Mouse (Mus musculus) E14TG2a.4 (cell line): Measurements from ENCODE around the gene Tomm6.

ENCODE experiments used
- H3K27me3 ChIP-seq: 2 replicates; pipeline ENCODE4 v1.6.1; 2014; ENCODE audit warnings: low read length, control low read depth; ENCODE audit not compliant: insufficient read depth
- H3K36me3 ChIP-seq: 2 replicates; pipeline ENCODE4 v1.6.1; 2014; ENCODE audit warnings: low read length, control low read depth; ENCODE audit not compliant: insufficient read depth
- H3K4me1 ChIP-seq: replicated peaks from 2 replicates; pipeline ENCODE4 v1.6.1; 2014; ENCODE audit warnings: low read depth, low read length, control low read depth
- H3K4me3 ChIP-seq: replicated peaks from 2 replicates; pipeline ENCODE4 v1.5.1; 2014; ENCODE audit warnings: mild to moderate bottlenecking, low read length
- H3K9me3 ChIP-seq: 2 replicates; pipeline ENCODE4 v1.6.1; 2014; ENCODE audit warnings: low read length, control low read depth
- CTCF ChIP-seq: conservative IDR thresholded peaks from 2 replicates; pipeline ENCODE4 v1.5.1; 2014; ENCODE audit warnings: low read length
- NANOG ChIP-seq: IDR thresholded peaks from 2 replicates; pipeline ENCODE4 v1.6.1; 2014; ENCODE audit warnings: borderline replicate concordance, low read length, mixed read lengths
- POU5F1 ChIP-seq: IDR thresholded peaks from 2 replicates; pipeline ENCODE4 v1.6.1; 2014; ENCODE audit warnings: low read length, borderline replicate concordance

Gene Tomm6

GRCm38 (mm10) chr17:47688344-47688607, at the start of gene Tomm6:
Gene Tomm6, minus strand, starts transcription at chr17:47688386.
- Histone ChIP-seq H3K9me3 (no peaks in the 10 kb centered on the region), H3K4me3 (peak within 1 kb of the TSS; percentile 98), H3K4me1 (peaks cover 74% of the 10 kb centered on the region), H3K27me3 (peaks cover 42% of the 10 kb centered on the region), H3K36me3 (peaks cover 40% of the 10 kb centered on the region)
- TF ChIP-seq CTCF (no peak), NANOG (no peak), POU5F1 (no peak)

GRCm38 (mm10) chr17:47737271-47738065, 49.3 kb upstream of the Tomm6 start:
- TF ChIP-seq NANOG (no peak), POU5F1 (no peak), CTCF (no peak)
- Histone ChIP-seq H3K4me1 (peaks cover 80% of the 10 kb centered on the region), H3K27me3 (no peaks in the 10 kb centered on the region), H3K4me3 (peak overlapping the region; percentile 93), H3K36me3 (no peaks in the 10 kb centered on the region), H3K9me3 (no peaks in the 10 kb centered on the region)

DNA sequence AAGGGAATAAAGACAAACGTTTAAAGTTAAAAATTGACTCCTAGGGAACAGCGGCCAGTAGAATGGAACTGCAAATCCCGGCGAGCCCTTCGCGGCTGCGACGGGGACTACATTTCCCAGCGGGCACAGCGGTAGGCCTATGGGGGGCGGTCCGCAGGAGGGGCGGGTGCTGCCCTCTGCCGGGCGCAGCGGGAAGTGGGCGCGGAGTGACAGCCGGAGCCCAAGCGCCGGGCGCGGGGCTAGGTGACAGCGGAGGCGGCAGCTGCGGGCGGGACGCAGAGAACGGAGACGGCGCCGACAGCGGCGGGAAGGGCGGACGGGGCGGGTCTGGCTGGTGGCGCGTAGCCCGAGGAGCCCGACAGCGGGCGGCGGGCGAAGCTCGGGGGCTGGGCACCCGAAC, 48.7 kb upstream of the Tomm6 start, which contains the start of gene Tfeb:
Gene Tfeb (plus strand): TSS at position 175 of the 400 bp plus-strand sequence.
- H3K36me3 ChIP-seq = no peaks in the 10 kb centered on the region
- TF ChIP-seq POU5F1 (no peak), NANOG (no peak), CTCF (no peak)
- no peaks in the 10 kb centered on the region for H3K9me3 ChIP-seq
- H3K27me3 ChIP-seq = no peaks in the 10 kb centered on the region
- H3K4me3 ChIP-seq = peak within 1 kb of the TSS; percentile 93
- peaks cover 80% of the 10 kb centered on the region for H3K4me1 ChIP-seq

GRCm38 (mm10) chr17:47735553-47736100, 47.4 kb upstream of the Tomm6 start:
- Histone ChIP-seq H3K36me3 (no peaks in the 10 kb centered on the region), H3K4me3 (peak overlapping the region; percentile 42), H3K27me3 (no peaks in the 10 kb centered on the region), H3K4me1 (peaks cover 77% of the 10 kb centered on the region), H3K9me3 (no peaks in the 10 kb centered on the region)
- TF ChIP-seq NANOG (no peak), CTCF (no peak), POU5F1 (no peak)

- Histone ChIP-seq H3K36me3 (no peaks in the 10 kb centered on the region), H3K9me3 (no peaks in the 10 kb centered on the region), H3K4me1 (peaks cover 80% of the 10 kb centered on the region), H3K4me3 (peak overlapping the region; percentile 11; the same call in 1 of the 2 replicates), H3K27me3 (peaks cover 28% of the 10 kb centered on the region)
- TF ChIP-seq NANOG = no peak
- no peak for TF ChIP-seq POU5F1
- TF ChIP-seq CTCF = peak; percentile 69
Measured at GRCm38 (mm10) chr17:47730633-47731575, 42.7 kb upstream of the Tomm6 start.

GRCm38 (mm10) chr17:47726566-47726965, 38.4 kb upstream of the Tomm6 start, which contains the start of gene Pgc:
Gene Pgc, plus strand, starts transcription at chr17:47726842.
- TF ChIP-seq CTCF (no peak), NANOG (no peak), POU5F1 (no peak)
- Histone ChIP-seq H3K4me1 (peaks cover 39% of the 10 kb centered on the region), H3K36me3 (no peaks in the 10 kb centered on the region), H3K9me3 (no peaks in the 10 kb centered on the region), H3K4me3 (peak within 1 kb of the TSS; percentile 32; the same call in 1 of the 2 replicates), H3K27me3 (peaks cover 48% of the 10 kb centered on the region)

DNA sequence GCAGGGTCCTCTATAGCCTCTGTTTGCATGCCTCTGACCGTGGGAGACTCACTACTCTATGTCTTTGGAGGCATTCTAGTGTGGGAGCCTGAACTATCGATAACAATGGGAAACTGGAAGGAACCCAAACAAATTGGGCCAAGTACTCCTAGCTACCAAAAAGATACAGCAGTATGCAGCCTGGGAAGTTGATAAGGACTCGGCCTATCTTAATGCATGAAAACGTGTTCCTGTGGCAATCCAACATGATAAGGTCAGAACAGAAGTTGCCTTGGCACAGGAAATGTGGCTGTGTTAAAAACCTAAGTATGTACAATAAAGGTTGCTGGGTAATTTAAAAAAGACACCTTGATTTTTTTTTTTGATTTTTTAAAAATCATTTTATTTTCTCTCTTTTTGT, 33.0 kb upstream of the Tomm6 start:
- H3K4me3 ChIP-seq = no peak overlapping the region
- H3K9me3 ChIP-seq = no peaks in the 10 kb centered on the region
- H3K36me3 ChIP-seq = no peaks in the 10 kb centered on the region
- TF ChIP-seq CTCF (no peak), NANOG (no peak), POU5F1 (no peak)
- H3K4me1 ChIP-seq = peaks cover 24% of the 10 kb centered on the region
- H3K27me3 ChIP-seq = peaks cover 23% of the 10 kb centered on the region

- Histone ChIP-seq H3K27me3 (no peaks in the 10 kb centered on the region), H3K4me3 (no peak overlapping the region), H3K4me1 (peaks cover 65% of the 10 kb centered on the region), H3K36me3 (no peaks in the 10 kb centered on the region), H3K9me3 (no peaks in the 10 kb centered on the region)
- no peak for TF ChIP-seq CTCF
- no peak for TF ChIP-seq NANOG
- TF ChIP-seq POU5F1 = no peak
Measured at GRCm38 (mm10) chr17:47715037-47715436, 26.9 kb upstream of the Tomm6 start.

GRCm38 (mm10) chr17:47712889-47713571, 24.8 kb upstream of the Tomm6 start:
- H3K36me3 ChIP-seq = peaks cover 10% of the 10 kb centered on the region
- peaks cover 80% of the 10 kb centered on the region for H3K4me1 ChIP-seq
- H3K27me3 ChIP-seq = no peaks in the 10 kb centered on the region
- peak; percentile 73; the same call in 1 of the 2 replicates for TF ChIP-seq POU5F1
- TF ChIP-seq NANOG = peak; percentile 71; the same call in 1 of the 2 replicates
- no peak for TF ChIP-seq CTCF
- no peaks in the 10 kb centered on the region for H3K9me3 ChIP-seq
- peak overlapping the region; percentile 79 for H3K4me3 ChIP-seq
